Mouse (Mus musculus) large intestine, adult 2 months (tissue): Measurements from ENCODE around the gene Rrp1b. TPM values are rescaled to one million over a fixed set of nuclear protein-coding genes. Genes with fewer than 3 reads are reported as not detected.
"Not testable (repeated sequence)": the region's sequence is repeated elsewhere in the genome, so short reads cannot be mapped to it uniquely, and the experiment has no call there.

Source experiments
- DNase-seq: peaks from one replicate; pipeline ENCODE4 v3.0.0-alpha.2; 2012; ENCODE audit warnings: low read depth, low spot score
- WGBS: fragments of 180-500 bp; shearing (Covaris S2); methylation state at CpG from one replicate; pipeline ENCODE4 v1.1.7; 2018; 5-methylcytosine and 5-hydroxymethylcytosine counted together
- polyA plus RNA-seq: library from polyadenylated mRNA; depleted of rRNA; stranded (reverse); fragments of >200 nt; gene quantifications from 2 replicates; pipeline ENCODE4 v1.2.3, GENCODE M21; 2012

The Rrp1b gene
- polyA plus RNA-seq, 1 experiment, result 5.6 TPM

- 10% methylated on average over 2 of the region's 2 CpGs for WGBS
- DNase-seq, result no peak
These were observed 10.5 kb upstream of the Rrp1b start for GRCm38 (mm10) chr17:32025386-32025785.

GRCm38 (mm10) chr17:32027666-32028065 is 8.2 kb upstream of the Rrp1b start:
- no peak for DNase-seq
- 28% methylated on average over 3 of the region's 3 CpGs for WGBS

GRCm38 (mm10) chr17:32028301-32028700 is 7.6 kb upstream of the Rrp1b start:
- 78% methylated on average over 3 of the region's 3 CpGs for WGBS

GRCm38 (mm10) chr17:32031684-32032083 is 4.2 kb upstream of the Rrp1b start:
- no peak for DNase-seq

More at GRCm38 (mm10) chr17:32028301-32028700, 7.6 kb upstream of the Rrp1b start:
- DNase-seq, result no peak

GRCm38 (mm10) chr17:32034322-32034721 is 1.6 kb upstream of the Rrp1b start:
- WGBS, result 92% methylated on average over 23 of the region's 23 CpGs
- no peak for DNase-seq

More at GRCm38 (mm10) chr17:32031684-32032083, 4.2 kb upstream of the Rrp1b start:
- WGBS, result 58% methylated on average over 7 of the region's 7 CpGs

- no peak for DNase-seq
- WGBS, result under 1% methylated on average over 46 of the region's 46 CpGs
These were observed 874 bp downstream of the Rrp1b start for GRCm38 (mm10) chr17:32036509-32037438.

- WGBS, result 63% methylated on average over 10 of the region's 10 CpGs
- DNase-seq, result no peak
These were observed 4.4 kb downstream of the Rrp1b start for GRCm38 (mm10) chr17:32040263-32040662.

- 76% methylated on average over 5 of the region's 5 CpGs for WGBS
- no peak for DNase-seq
These were observed 10.6 kb downstream of the Rrp1b start for GRCm38 (mm10) chr17:32046541-32046940.

GRCm38 (mm10) chr17:32048351-32048750 is 12.5 kb downstream of the Rrp1b start:
- WGBS, result 79% methylated on average over 5 of the region's 5 CpGs

GRCm38 (mm10) chr17:32049914-32050313 is 14.0 kb downstream of the Rrp1b start:
- DNase-seq, result no peak
- 91% methylated on average over 4 of the region's 4 CpGs for WGBS

More at GRCm38 (mm10) chr17:32048351-32048750, 12.5 kb downstream of the Rrp1b start:
- no peak for DNase-seq

GRCm38 (mm10) chr17:32050609-32051008 is 14.7 kb downstream of the Rrp1b start:
- 90% methylated on average over 6 of the region's 6 CpGs for WGBS
- no peak for DNase-seq

GRCm38 (mm10) chr17:32052237-32053080 is 16.6 kb downstream of the Rrp1b start:
- 59% methylated on average over 5 of the region's 5 CpGs for WGBS
- no peak for DNase-seq

- DNase-seq, result no peak
- WGBS, result 81% methylated on average over 5 of the region's 5 CpGs
These were observed 17.8 kb downstream of the Rrp1b start for GRCm38 (mm10) chr17:32053677-32054076.

GRCm38 (mm10) chr17:32057843-32058242 is 21.9 kb downstream of the Rrp1b start:
- WGBS, result 95% methylated on average over 2 of the region's 2 CpGs
- no peak for DNase-seq

GRCm38 (mm10) chr17:32059084-32059483 is 23.2 kb downstream of the Rrp1b start:
- 98% methylated on average over 2 of the region's 2 CpGs for WGBS
- no peak for DNase-seq

- no peak for DNase-seq
- WGBS, result 97% methylated on average over 14 of the region's 14 CpGs
These were observed 25.3 kb downstream of the Rrp1b start for GRCm38 (mm10) chr17:32061219-32061618.

- 74% methylated on average over 2 of the region's 2 CpGs for WGBS
- no peak for DNase-seq
These were observed 27.8 kb downstream of the Rrp1b start for GRCm38 (mm10) chr17:32063654-32064053.

GRCm38 (mm10) chr17:32064762-32065161 is 28.9 kb downstream of the Rrp1b start:
- DNase-seq, result not testable (repeated sequence)
- 73% methylated on average over 8 of the region's 8 CpGs for whole genome bisulfite sequencing

GRCm38 (mm10) chr17:32067541-32067940 is 31.6 kb downstream of the Rrp1b start:
- DNase-seq, result peak; percentile 16
- WGBS, result 35% methylated on average over 9 of the region's 9 CpGs

- DNase-seq, result no peak
- 92% methylated on average over 11 of the region's 11 CpGs for WGBS
These were observed 32.5 kb downstream of the Rrp1b start for GRCm38 (mm10) chr17:32068381-32068780.
